In the genomic region with DNA sequence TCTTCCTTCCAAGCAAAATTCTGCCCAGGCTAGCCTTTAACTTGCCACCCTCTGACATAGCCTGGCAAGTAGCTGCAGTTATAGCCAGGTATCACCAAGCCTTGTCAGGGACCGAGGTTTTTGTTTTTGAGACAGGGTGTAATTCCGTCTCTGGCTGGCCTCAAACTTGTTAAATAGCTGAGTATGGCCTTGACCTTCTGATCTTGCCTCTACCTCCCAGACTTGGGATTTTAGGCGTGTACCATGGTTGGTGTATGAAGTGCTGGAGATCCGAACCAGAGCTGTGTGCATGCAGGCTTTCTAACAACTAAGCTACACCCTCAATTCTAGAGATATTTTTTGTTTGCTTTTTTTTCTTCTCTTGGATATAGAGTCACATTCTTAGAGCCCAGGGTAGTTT, we compare ENCODE assay signal across 21 mouse cellular contexts.
"Had no signal": no experiment of that assay in that cellular context is flagged by ENCODE, and none has a peak within 500 bp of the region (broad histone marks: within the 10 kb centered on the region; RNA-seq: fewer than 3 reads in every experiment).

No protein-coding gene starts in this region.

- H3K4me3 ChIP-seq: layer of hippocampus, adult 2 months; limb, embryonic 12.5 days; limb, embryonic 15.5 days; megakaryocyte, embryonic 14.5 days; midbrain, embryonic 10.5 days; midbrain, embryonic 13.5 days; myocyte; neural tube, embryonic 13.5 days had no signal

- H3K27ac ChIP-seq: kidney, postnatal 0 days; layer of hippocampus, adult 2 months; limb, embryonic 12.5 days; limb, embryonic 15.5 days; liver, embryonic 14.5 days; midbrain, embryonic 10.5 days; midbrain, embryonic 13.5 days; neural tube, embryonic 13.5 days had no signal

- DNase-seq: kidney, postnatal 25 days; layer of hippocampus, adult 9-11 months; liver, postnatal 0 days; lung, embryonic 14.5 days; lung, postnatal 10 days; lung, postnatal 36 days; retina, postnatal 1 day; right cerebral cortex, postnatal 25 days; spleen, adult 18-20 months; thymus, adult 18-20 months; thymus, postnatal 36 days had no signal

- H3K9me3 ChIP-seq: limb, embryonic 12.5 days; limb, embryonic 15.5 days; megakaryocyte, embryonic 14.5 days; midbrain, embryonic 10.5 days; midbrain, embryonic 13.5 days; neural tube, embryonic 13.5 days had no signal

- H3K27me3 ChIP-seq: limb, embryonic 12.5 days; limb, embryonic 15.5 days; megakaryocyte, embryonic 14.5 days; midbrain, embryonic 13.5 days; neural tube, embryonic 13.5 days had no signal
